Mouse (Mus musculus): ENCODE data around the gene 4930415O20Rik. TPM values are rescaled to one million over a fixed set of nuclear protein-coding genes. Genes with fewer than 3 reads are reported as not detected.

The 4930415O20Rik gene
- polyA plus RNA-seq (2012; fragmentation: generic; extraction: Trizol): 0.10 TPM

DNA sequence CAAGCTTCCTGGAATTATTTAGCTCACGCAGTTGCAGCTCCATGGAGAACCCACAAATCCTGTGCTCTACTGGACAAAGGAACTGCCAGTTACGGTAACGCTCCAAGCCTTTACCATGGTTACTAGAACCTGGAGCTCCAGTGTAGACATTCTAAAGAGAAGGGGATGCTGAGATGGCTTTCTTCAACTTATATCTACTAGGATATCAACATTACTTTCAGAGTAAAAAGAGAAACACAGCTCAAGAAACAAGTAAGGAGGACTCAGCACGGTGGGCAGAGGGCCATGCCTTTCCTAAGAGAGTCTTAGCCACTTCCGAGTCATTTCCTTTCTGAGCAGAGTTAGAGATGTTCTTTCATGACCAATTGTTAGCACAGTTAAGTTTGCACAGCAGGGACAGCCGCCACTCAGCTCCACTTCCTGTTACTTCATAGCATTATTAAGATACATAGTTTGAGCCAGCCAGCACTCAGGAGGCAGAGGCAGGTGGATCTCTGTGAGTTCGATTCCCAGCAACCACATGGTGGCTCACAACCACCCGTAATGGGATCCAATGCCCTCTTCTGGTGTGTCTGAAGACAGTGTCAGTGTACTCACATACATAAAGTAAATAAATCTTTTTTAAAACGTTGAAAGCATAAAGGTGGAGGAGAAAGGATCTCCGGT is at the start of gene 4930415O20Rik, which contains the start of gene Ccnt1:
TSS of gene 4930415O20Rik (plus strand) at position 132 of the 666 bp plus-strand sequence.
TSS of gene Ccnt1 (minus strand) at position 51 of the 666 bp plus-strand sequence.
- no peaks in the 10 kb centered on the region for H3K27me3 ChIP-seq (ENCODE audit: control insufficient read depth, insufficient read depth, insufficient read length)
- H3K4me3 ChIP-seq: no peak within 1 kb of the TSS
- no peak within 1 kb of the TSS for H3K4me2 ChIP-seq (ENCODE audit: low read depth)
- TF ChIP-seq POLR2A (IDR thresholded peaks at IDR 0.05; ENCODE audit: insufficient read length, low read depth) (no peak), USF1 (IDR thresholded peaks at IDR 0.05; ENCODE audit: low read depth) (no peak), POLR2AphosphoS2 (IDR thresholded peaks at IDR 0.05; ENCODE audit: insufficient read length, low read depth) (no peak), TCF12 (IDR thresholded peaks at IDR 0.05; ENCODE audit: insufficient read depth, poor library complexity, severe bottlenecking) (no peak), MAX (IDR thresholded peaks at IDR 0.05; ENCODE audit: low read depth) (no peak), TCF3 (IDR thresholded peaks at IDR 0.05; ENCODE audit: insufficient read length, low read depth) (no peak), REST (IDR thresholded peaks at IDR 0.05; ENCODE audit: insufficient read depth, insufficient read length) (no peak), MYOG (IDR thresholded peaks at IDR 0.05; ENCODE audit: control insufficient read depth in 1 of 3, insufficient read depth in 1 of 3, insufficient read length in 2 of 3, low read depth in 2 of 3) (no peak), CEBPB (IDR thresholded peaks at IDR 0.05; ENCODE audit: insufficient read depth, poor library complexity, severe bottlenecking) (no peak), E2F4 (IDR thresholded peaks at IDR 0.05; ENCODE audit: insufficient read depth) (no peak), MYOD1 (IDR thresholded peaks at IDR 0.05; ENCODE audit: control insufficient read depth in 1 of 3, insufficient read length in 2 of 3, low read depth in 2 of 3) (no peak), SRF (IDR thresholded peaks at IDR 0.05; ENCODE audit: control insufficient read depth, insufficient read length, low read depth) (no peak)
- no peaks in the 10 kb centered on the region for H3K36me3 ChIP-seq (ENCODE audit: control insufficient read depth, insufficient read depth)
- no peak within 1 kb of the TSS for H3ac ChIP-seq (ENCODE audit: control insufficient read depth, insufficient read length)
- peaks cover 30% of the 10 kb centered on the region for H3K79me2 ChIP-seq (ENCODE audit: control insufficient read depth, insufficient read depth)

DNA sequence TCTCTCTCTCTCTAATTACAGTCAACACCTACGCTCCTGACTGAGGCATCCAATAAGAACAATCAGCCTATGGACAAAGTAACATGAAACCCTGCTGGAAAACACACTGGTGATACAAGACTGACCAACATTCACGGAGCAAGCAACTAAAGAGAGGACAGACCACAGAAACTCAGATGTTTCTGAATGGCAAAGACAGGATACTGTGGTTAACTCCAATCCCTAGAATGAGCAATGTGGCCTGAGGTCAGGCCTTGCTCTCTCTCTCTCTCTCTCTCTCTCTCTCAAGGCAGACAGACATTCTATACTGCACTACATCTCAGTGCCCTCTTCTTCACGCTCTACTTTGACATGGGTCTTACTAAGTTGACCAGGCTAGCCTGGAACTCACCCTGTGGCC is 49.6 kb upstream of the 4930415O20Rik start:
- peak in 1 of 3 experiments; percentile 18 for TF ChIP-seq MYOD1 (IDR thresholded peaks at IDR 0.05; ENCODE audit: control insufficient read depth in 1 of 3, insufficient read length in 2 of 3, low read depth in 2 of 3)
- TF ChIP-seq REST (IDR thresholded peaks at IDR 0.05; ENCODE audit: insufficient read depth, insufficient read length): no peak
- no peak for TF ChIP-seq TCF12 (IDR thresholded peaks at IDR 0.05; ENCODE audit: insufficient read depth, poor library complexity, severe bottlenecking)
- TF ChIP-seq E2F4 (IDR thresholded peaks at IDR 0.05; ENCODE audit: insufficient read depth): no peak
- no peak for TF ChIP-seq CEBPB (IDR thresholded peaks at IDR 0.05; ENCODE audit: insufficient read depth, poor library complexity, severe bottlenecking)
- no peak for TF ChIP-seq TCF3 (IDR thresholded peaks at IDR 0.05; ENCODE audit: insufficient read length, low read depth)
- peak; percentile 76 for TF ChIP-seq MAX (IDR thresholded peaks at IDR 0.05; ENCODE audit: low read depth)
- TF ChIP-seq POLR2AphosphoS2 (IDR thresholded peaks at IDR 0.05; ENCODE audit: insufficient read length, low read depth): no peak
- no peak for TF ChIP-seq USF1 (IDR thresholded peaks at IDR 0.05; ENCODE audit: low read depth)
- TF ChIP-seq SRF (IDR thresholded peaks at IDR 0.05; ENCODE audit: control insufficient read depth, insufficient read length, low read depth): peak; percentile 22
- TF ChIP-seq MYOG (IDR thresholded peaks at IDR 0.05; ENCODE audit: control insufficient read depth in 1 of 3, insufficient read depth in 1 of 3, insufficient read length in 2 of 3, low read depth in 2 of 3): no peak
- TF ChIP-seq POLR2A (IDR thresholded peaks at IDR 0.05; ENCODE audit: insufficient read length, low read depth): no peak
- Histone ChIP-seq H3ac (ENCODE audit: control insufficient read depth, insufficient read length) (no peak overlapping the region), H3K79me2 (ENCODE audit: control insufficient read depth, insufficient read depth) (peaks cover 58% of the 10 kb centered on the region), H3K4me3 (no peak overlapping the region), H3K27me3 (ENCODE audit: control insufficient read depth, insufficient read depth, insufficient read length) (no peaks in the 10 kb centered on the region), H3K36me3 (ENCODE audit: control insufficient read depth, insufficient read depth) (peaks cover 81% of the 10 kb centered on the region), H3K4me2 (ENCODE audit: low read depth) (peak overlapping the region; percentile 67)

GRCm38 (mm10) chr15:98526057-98526456 is 44.7 kb upstream of the 4930415O20Rik start:
- Histone ChIP-seq H3K79me2 (ENCODE audit: control insufficient read depth, insufficient read depth) (peaks cover 67% of the 10 kb centered on the region), H3ac (ENCODE audit: control insufficient read depth, insufficient read length) (no peak overlapping the region)

DNA sequence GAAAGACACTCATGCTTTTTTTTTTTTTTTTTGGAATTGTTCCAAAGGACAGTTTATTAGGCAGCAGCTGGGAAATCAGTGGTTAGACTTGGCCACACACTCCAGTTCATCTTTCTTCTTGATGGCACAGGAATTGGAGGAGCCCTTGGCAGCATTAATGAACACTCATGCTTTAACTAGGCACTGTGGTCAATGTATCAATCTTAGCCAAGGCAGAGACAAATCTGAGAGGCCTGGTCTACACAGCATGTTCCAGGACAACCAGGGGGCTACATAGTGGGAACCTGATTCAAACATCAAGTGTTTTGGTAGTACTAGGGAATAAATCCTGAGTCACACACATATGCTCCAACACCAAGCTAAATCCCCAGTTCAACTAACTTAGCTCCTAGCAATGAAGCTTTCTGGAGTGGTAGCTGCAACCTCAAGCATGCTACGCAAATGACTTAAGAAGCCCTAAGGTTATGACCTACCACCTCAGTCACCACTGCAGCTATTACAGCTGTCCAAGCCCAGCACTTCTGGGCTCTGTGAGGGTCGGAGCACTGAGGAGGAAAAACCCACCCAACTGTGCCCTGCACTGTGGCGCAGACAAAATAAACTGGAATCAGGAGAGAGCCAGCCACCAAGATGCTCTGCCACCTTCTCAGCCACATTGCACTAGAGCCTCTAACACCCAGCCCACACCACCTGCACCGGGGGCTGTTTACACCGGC is 43.6 kb upstream of the 4930415O20Rik start:
- TF ChIP-seq MYOD1 (IDR thresholded peaks at IDR 0.05; ENCODE audit: control insufficient read depth in 1 of 3, insufficient read length in 2 of 3, low read depth in 2 of 3): peak in 2 of 3 experiments; percentile 47 to 68
- TF ChIP-seq MYOG (IDR thresholded peaks at IDR 0.05; ENCODE audit: control insufficient read depth in 1 of 3, insufficient read depth in 1 of 3, insufficient read length in 2 of 3, low read depth in 2 of 3): peak in 1 of 3 experiments; percentile 62
- peak; percentile 26 for TF ChIP-seq TCF12 (IDR thresholded peaks at IDR 0.05; ENCODE audit: insufficient read depth, poor library complexity, severe bottlenecking)
- TF ChIP-seq CEBPB (IDR thresholded peaks at IDR 0.05; ENCODE audit: insufficient read depth, poor library complexity, severe bottlenecking): no peak
- H3K27me3 ChIP-seq (ENCODE audit: control insufficient read depth, insufficient read depth, insufficient read length): no peaks in the 10 kb centered on the region
- H3K4me2 ChIP-seq (ENCODE audit: low read depth): peak overlapping the region; percentile 66
- H3K4me3 ChIP-seq: no peak overlapping the region
- H3K79me2 ChIP-seq (ENCODE audit: control insufficient read depth, insufficient read depth): peaks cover 76% of the 10 kb centered on the region
- H3ac ChIP-seq (ENCODE audit: control insufficient read depth, insufficient read length): no peak overlapping the region
- H3K36me3 ChIP-seq (ENCODE audit: control insufficient read depth, insufficient read depth): peaks cover 87% of the 10 kb centered on the region

More at GRCm38 (mm10) chr15:98526057-98526456, 44.7 kb upstream of the 4930415O20Rik start:
- no peak for TF ChIP-seq POLR2AphosphoS2 (IDR thresholded peaks at IDR 0.05; ENCODE audit: insufficient read length, low read depth)
- TF ChIP-seq TCF3 (IDR thresholded peaks at IDR 0.05; ENCODE audit: insufficient read length, low read depth): no peak
- peak in 1 of 3 experiments; percentile 31 for TF ChIP-seq MYOG (IDR thresholded peaks at IDR 0.05; ENCODE audit: control insufficient read depth in 1 of 3, insufficient read depth in 1 of 3, insufficient read length in 2 of 3, low read depth in 2 of 3)
- peak; percentile 12 for TF ChIP-seq TCF12 (IDR thresholded peaks at IDR 0.05; ENCODE audit: insufficient read depth, poor library complexity, severe bottlenecking)
- no peak for TF ChIP-seq POLR2A (IDR thresholded peaks at IDR 0.05; ENCODE audit: insufficient read length, low read depth)
- TF ChIP-seq MYOD1 (IDR thresholded peaks at IDR 0.05; ENCODE audit: control insufficient read depth in 1 of 3, insufficient read length in 2 of 3, low read depth in 2 of 3): peak in 1 of 3 experiments; percentile 14
- TF ChIP-seq E2F4 (IDR thresholded peaks at IDR 0.05; ENCODE audit: insufficient read depth): no peak
- TF ChIP-seq CEBPB (IDR thresholded peaks at IDR 0.05; ENCODE audit: insufficient read depth, poor library complexity, severe bottlenecking): 0 out of 2 replicates have a peak, but pooled peaks have one; percentile 34
- H3K4me2 ChIP-seq (ENCODE audit: low read depth): peak overlapping the region; percentile 66
- H3K4me3 ChIP-seq: no peak overlapping the region
- H3K27me3 ChIP-seq (ENCODE audit: control insufficient read depth, insufficient read depth, insufficient read length): no peaks in the 10 kb centered on the region
- peaks cover 85% of the 10 kb centered on the region for H3K36me3 ChIP-seq (ENCODE audit: control insufficient read depth, insufficient read depth)
